Mouse (Mus musculus): ENCODE results near the gene Bscl2. TPM values are rescaled to one million over a fixed set of nuclear protein-coding genes. Genes with fewer than 3 reads are reported as not detected.
A peak's percentile ranks its signal among the peaks of the same experiment; 100 is the strongest.

The Bscl2 gene
- polyA plus RNA-seq, 1 experiment from 2014 or later, result 94.5 TPM

GRCm38 (mm10) chr19:8880311-8881033 lies 43.2 kb downstream of the Bscl2 start, which contains the start of gene Uqcc3:
TSS of gene Uqcc3 (minus strand) at chr19:8880923.
- peak within 1 kb of the TSS; percentile 91 for H3K4me2 ChIP-seq (ENCODE audit: low read depth, low read length)
- H3K9ac ChIP-seq (replicated peaks; ENCODE audit: low read depth, low read length), result peak within 1 kb of the TSS; percentile 82
- H3K4me1 ChIP-seq (ENCODE audit: control insufficient read depth, insufficient read depth, low read length), result peaks cover 10% of the 10 kb centered on the region; the same call in 1 of the 2 replicates
- peak; percentile 97 for ATAC-seq (ENCODE audit: low read depth)
- H3K36me3 ChIP-seq (ENCODE audit: control insufficient read depth, insufficient read depth, low read length), result peaks cover 12% of the 10 kb centered on the region
- H3K27ac ChIP-seq (ENCODE audit: low read depth, low read length), result peak within 1 kb of the TSS; percentile 85
- H3K27me3 ChIP-seq (ENCODE audit: control insufficient read depth, insufficient read depth, low read length), result no peaks in the 10 kb centered on the region
- H3K4me3 ChIP-seq (ENCODE audit: low read depth, low read length), result peak within 1 kb of the TSS; percentile 76
- no peaks in the 10 kb centered on the region for H3K9me3 ChIP-seq (ENCODE audit: control insufficient read depth, low read length)
- WGBS, result under 1% methylated on average over 42 of the region's 42 CpGs

GRCm38 (mm10) chr19:8881034-8881392 lies 43.7 kb downstream of the Bscl2 start:
- Histone ChIP-seq H3K4me1 (ENCODE audit: control insufficient read depth, insufficient read depth, low read length) (peaks cover 10% of the 10 kb centered on the region; the same call in 1 of the 2 replicates), H3K9ac (replicated peaks; ENCODE audit: low read depth, low read length) (peak overlapping the region; percentile 25; the same call in 1 of the 2 replicates), H3K9me3 (ENCODE audit: control insufficient read depth, low read length) (no peaks in the 10 kb centered on the region), H3K27ac (ENCODE audit: low read depth, low read length) (peak overlapping the region; percentile 85; the same call in 1 of the 2 replicates), H3K4me3 (ENCODE audit: low read depth, low read length) (peak overlapping the region; percentile 76), H3K4me2 (ENCODE audit: low read depth, low read length) (peak overlapping the region; percentile 91), H3K36me3 (ENCODE audit: control insufficient read depth, insufficient read depth, low read length) (0 out of 2 replicates have a peak, but pooled peaks cover 8% of the 10 kb centered on the region), H3K27me3 (ENCODE audit: control insufficient read depth, insufficient read depth, low read length) (no peaks in the 10 kb centered on the region)
- WGBS, result 10% methylated on average over 3 of the region's 3 CpGs
- ATAC-seq (ENCODE audit: low read depth), result no peak

GRCm38 (mm10) chr19:8883616-8884015 lies 46.3 kb downstream of the Bscl2 start, which contains the start of the genes Lbhd1 and Gm49403:
TSS of gene Lbhd1 (plus strand) at chr19:8883732.
TSS of gene Gm49403 (plus strand) at chr19:8883930.
- peaks cover 18% of the 10 kb centered on the region for H3K4me1 ChIP-seq (ENCODE audit: control insufficient read depth, insufficient read depth, low read length)
- 86% methylated on average over 3 of the region's 3 CpGs for WGBS
- no peaks in the 10 kb centered on the region for H3K27me3 ChIP-seq (ENCODE audit: control insufficient read depth, insufficient read depth, low read length)
- H3K4me2 ChIP-seq (ENCODE audit: low read depth, low read length), result no peak within 1 kb of the TSS
- no peak within 1 kb of the TSS for H3K27ac ChIP-seq (ENCODE audit: low read depth, low read length)
- H3K9me3 ChIP-seq (ENCODE audit: control insufficient read depth, low read length), result no peaks in the 10 kb centered on the region
- H3K36me3 ChIP-seq (ENCODE audit: control insufficient read depth, insufficient read depth, low read length), result no peaks in the 10 kb centered on the region
- H3K4me3 ChIP-seq (ENCODE audit: low read depth, low read length), result no peak within 1 kb of the TSS
- H3K9ac ChIP-seq (replicated peaks; ENCODE audit: low read depth, low read length), result no peak within 1 kb of the TSS
- no peak for ATAC-seq (ENCODE audit: low read depth)

- WGBS, result 54% methylated on average over 1 of the region's 1 CpGs
- no peak overlapping the region for H3K4me2 ChIP-seq (ENCODE audit: low read depth, low read length)
- ATAC-seq (ENCODE audit: low read depth), result no peak
Measured at GRCm38 (mm10) chr19:8886916-8887584, 49.8 kb downstream of the Bscl2 start.

GRCm38 (mm10) chr19:8887585-8888463 lies 50.6 kb downstream of the Bscl2 start:
- H3K27me3 ChIP-seq (ENCODE audit: control insufficient read depth, insufficient read depth, low read length), result no peaks in the 10 kb centered on the region
- peak overlapping the region; percentile 80; the same call in 1 of the 2 replicates for H3K27ac ChIP-seq (ENCODE audit: low read depth, low read length)
- ATAC-seq (ENCODE audit: low read depth), result no peak
- H3K9ac ChIP-seq (replicated peaks; ENCODE audit: low read depth, low read length), result peak overlapping the region; percentile 71
- H3K9me3 ChIP-seq (ENCODE audit: control insufficient read depth, low read length), result no peaks in the 10 kb centered on the region
- peak overlapping the region; percentile 80 for H3K4me2 ChIP-seq (ENCODE audit: low read depth, low read length)
- 14% methylated on average over 19 of the region's 19 CpGs for WGBS
- H3K4me3 ChIP-seq (ENCODE audit: low read depth, low read length), result peak overlapping the region; percentile 54
- peaks cover 12% of the 10 kb centered on the region for H3K4me1 ChIP-seq (ENCODE audit: control insufficient read depth, insufficient read depth, low read length)
- 0 out of 2 replicates have a peak, but pooled peaks cover 3% of the 10 kb centered on the region for H3K36me3 ChIP-seq (ENCODE audit: control insufficient read depth, insufficient read depth, low read length)

More at GRCm38 (mm10) chr19:8886916-8887584, 49.8 kb downstream of the Bscl2 start:
- Histone ChIP-seq H3K9me3 (ENCODE audit: control insufficient read depth, low read length) (no peaks in the 10 kb centered on the region), H3K36me3 (ENCODE audit: control insufficient read depth, insufficient read depth, low read length) (0 out of 2 replicates have a peak, but pooled peaks cover 3% of the 10 kb centered on the region), H3K9ac (replicated peaks; ENCODE audit: low read depth, low read length) (no peak overlapping the region), H3K4me3 (ENCODE audit: low read depth, low read length) (no peak overlapping the region), H3K27ac (ENCODE audit: low read depth, low read length) (no peak overlapping the region), H3K4me1 (ENCODE audit: control insufficient read depth, insufficient read depth, low read length) (peaks cover 9% of the 10 kb centered on the region), H3K27me3 (ENCODE audit: control insufficient read depth, insufficient read depth, low read length) (no peaks in the 10 kb centered on the region)

GRCm38 (mm10) chr19:8888511-8889385 lies 51.5 kb downstream of the Bscl2 start, which contains the start of the genes 1810009A15Rik and Gm49416:
TSS of gene 1810009A15Rik (plus strand) at chr19:8888853.
TSS of gene Gm49416 (plus strand) at chr19:8888926.
- Histone ChIP-seq H3K4me3 (ENCODE audit: low read depth, low read length) (peak within 1 kb of the TSS; percentile 54), H3K9me3 (ENCODE audit: control insufficient read depth, low read length) (no peaks in the 10 kb centered on the region), H3K27me3 (ENCODE audit: control insufficient read depth, insufficient read depth, low read length) (no peaks in the 10 kb centered on the region), H3K4me2 (ENCODE audit: low read depth, low read length) (peak within 1 kb of the TSS; percentile 80), H3K4me1 (ENCODE audit: control insufficient read depth, insufficient read depth, low read length) (peaks cover 16% of the 10 kb centered on the region), H3K9ac (replicated peaks; ENCODE audit: low read depth, low read length) (peak within 1 kb of the TSS; percentile 71), H3K27ac (ENCODE audit: low read depth, low read length) (peak within 1 kb of the TSS; percentile 80), H3K36me3 (ENCODE audit: control insufficient read depth, insufficient read depth, low read length) (0 out of 2 replicates have a peak, but pooled peaks cover 3% of the 10 kb centered on the region)
- WGBS, result under 1% methylated on average over 58 of the region's 58 CpGs
- ATAC-seq (ENCODE audit: low read depth), result peak; percentile 96

GRCm38 (mm10) chr19:8892829-8893766 lies 55.8 kb downstream of the Bscl2 start, which contains the start of gene Ints5:
TSS of gene Ints5 (plus strand) at chr19:8893005.
- Histone ChIP-seq H3K4me3 (ENCODE audit: low read depth, low read length) (peak within 1 kb of the TSS; percentile 81), H3K27ac (ENCODE audit: low read depth, low read length) (peak within 1 kb of the TSS; percentile 86), H3K9me3 (ENCODE audit: control insufficient read depth, low read length) (no peaks in the 10 kb centered on the region), H3K27me3 (ENCODE audit: control insufficient read depth, insufficient read depth, low read length) (no peaks in the 10 kb centered on the region), H3K9ac (replicated peaks; ENCODE audit: low read depth, low read length) (peak within 1 kb of the TSS; percentile 83), H3K4me2 (ENCODE audit: low read depth, low read length) (peak within 1 kb of the TSS; percentile 94), H3K4me1 (ENCODE audit: control insufficient read depth, insufficient read depth, low read length) (peaks cover 19% of the 10 kb centered on the region), H3K36me3 (ENCODE audit: control insufficient read depth, insufficient read depth, low read length) (peaks cover 7% of the 10 kb centered on the region; the same call in 1 of the 2 replicates)
- ATAC-seq (ENCODE audit: low read depth), result peak; percentile 47
- WGBS, result 2% methylated on average over 54 of the region's 54 CpGs
